Mouse (Mus musculus): ENCODE measurements at regions not wholly inside any gene's neighbourhood (a gene's known extent, or its start where the extent isn't known, plus 50 kb on each side); places are given as distances from the start of the nearest gene placed in this dataset.

GRCm38 (mm10) chr6:31995977-31996376 lies 54.1 kb upstream of the 1700012A03Rik start:
- no peak for ATAC-seq (replicated peaks; ENCODE audit: poor library complexity, severe bottlenecking)

- ATAC-seq (replicated peaks; ENCODE audit: poor library complexity, severe bottlenecking): no peak
Measured at GRCm38 (mm10) chr6:31995249-31995648, 54.8 kb upstream of the 1700012A03Rik start.

- ATAC-seq (replicated peaks; ENCODE audit: poor library complexity, severe bottlenecking): no peak
Measured at GRCm38 (mm10) chr6:31985698-31986097, 64.3 kb upstream of the 1700012A03Rik start.

DNA sequence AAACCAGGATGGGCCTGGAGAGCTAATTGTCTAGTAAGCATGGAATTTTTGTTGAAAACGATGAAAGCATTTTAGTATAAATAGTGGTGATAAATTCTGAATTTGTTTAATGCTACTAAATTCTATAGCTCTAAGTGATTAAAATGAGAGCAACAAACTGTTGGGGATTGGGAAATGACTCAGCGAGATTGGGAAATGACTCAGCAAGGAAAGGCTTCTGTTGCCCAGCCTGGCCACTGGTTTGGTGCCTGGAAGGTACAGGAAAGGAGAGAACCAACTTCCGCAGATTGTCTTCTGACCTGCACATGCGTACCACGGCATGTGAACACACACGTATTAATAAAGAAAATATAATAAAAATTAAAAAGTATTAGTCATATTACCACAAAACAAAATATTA lies 73.3 kb upstream of the 1700012A03Rik start:
- no peak for ATAC-seq (replicated peaks; ENCODE audit: poor library complexity, severe bottlenecking)

GRCm38 (mm10) chr6:31948063-31948481 lies 102.0 kb upstream of the 1700012A03Rik start:
- no peak for ATAC-seq (replicated peaks; ENCODE audit: poor library complexity, severe bottlenecking)

GRCm38 (mm10) chr6:31946572-31946971 lies 103.5 kb upstream of the 1700012A03Rik start:
- no peak for ATAC-seq (replicated peaks; ENCODE audit: poor library complexity, severe bottlenecking)

GRCm38 (mm10) chr6:31945347-31945746 lies 104.7 kb upstream of the 1700012A03Rik start:
- ATAC-seq (replicated peaks; ENCODE audit: poor library complexity, severe bottlenecking): no peak

DNA sequence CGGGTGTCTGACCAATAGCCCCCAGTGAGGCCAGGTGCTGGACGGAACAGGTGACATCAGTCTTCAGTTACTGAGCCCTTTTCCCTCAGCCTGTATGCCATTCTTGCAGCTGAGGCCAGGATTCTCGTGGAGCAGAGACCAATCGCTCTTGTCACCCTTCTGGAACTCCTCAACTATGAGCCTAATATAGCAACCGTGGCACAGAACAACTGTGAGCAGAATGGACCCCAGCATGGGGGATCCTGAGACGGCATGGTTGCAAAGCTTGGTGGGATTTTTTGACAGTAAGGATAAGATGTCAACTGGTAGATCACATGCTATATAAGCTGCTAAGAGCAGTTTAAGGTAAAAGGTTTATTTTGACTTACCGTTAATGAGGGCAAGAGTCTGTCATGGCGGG lies 105.5 kb upstream of the 1700012A03Rik start:
- ATAC-seq (replicated peaks; ENCODE audit: poor library complexity, severe bottlenecking): no peak

GRCm38 (mm10) chr6:31942696-31943095 lies 107.3 kb upstream of the 1700012A03Rik start:
- no peak for ATAC-seq (replicated peaks; ENCODE audit: poor library complexity, severe bottlenecking)

DNA sequence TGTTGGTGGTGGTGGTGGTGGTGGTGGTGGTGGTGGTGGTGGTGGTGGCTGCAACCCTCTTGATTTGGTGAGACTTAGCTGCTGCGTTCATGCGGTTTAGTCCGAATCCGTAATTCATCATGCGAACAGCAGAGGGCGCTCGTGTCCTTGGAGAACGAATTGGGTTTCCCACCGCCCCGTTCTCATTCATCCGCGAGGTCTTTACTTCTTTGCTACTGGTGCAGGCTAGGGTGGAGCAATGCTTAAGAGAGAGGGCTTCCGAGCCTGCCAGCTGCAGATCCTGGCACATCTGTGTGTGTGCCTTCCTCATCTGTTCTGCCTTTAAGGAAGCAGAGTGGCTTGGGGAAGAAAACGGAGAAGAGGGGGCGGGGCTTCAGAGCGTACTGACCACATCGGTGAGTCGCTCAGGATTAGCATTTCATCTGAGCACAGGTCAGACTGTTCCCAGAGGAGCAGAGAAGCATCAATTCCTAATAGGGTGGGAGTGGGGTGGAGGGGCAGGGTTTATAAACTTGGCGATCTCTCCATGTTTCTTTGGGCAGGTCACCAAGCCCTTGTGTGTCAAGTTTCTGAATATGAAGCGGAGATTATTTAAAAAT lies 111.7 kb upstream of the 1700012A03Rik start:
- ATAC-seq (replicated peaks; ENCODE audit: poor library complexity, severe bottlenecking): peak; percentile 67

DNA sequence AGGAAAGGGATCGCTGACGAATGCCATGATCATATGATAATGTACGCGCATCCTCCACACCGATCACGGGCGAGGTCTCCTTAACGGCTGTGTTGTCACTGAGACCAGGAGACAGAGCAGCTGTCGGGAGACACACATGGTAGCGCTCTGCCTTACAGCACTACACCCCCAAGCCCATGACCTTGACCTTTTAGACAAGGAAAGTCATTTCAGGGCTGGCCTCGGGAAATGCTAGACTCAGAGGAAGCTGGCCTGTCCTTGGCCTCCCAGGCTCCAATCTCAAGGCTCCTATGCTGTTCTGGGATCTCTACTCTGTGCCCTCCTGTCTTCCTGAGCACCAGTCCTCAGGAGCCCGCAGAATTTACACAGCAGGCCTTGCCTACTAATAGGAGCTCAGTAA lies 112.9 kb upstream of the 1700012A03Rik start:
- ATAC-seq (replicated peaks; ENCODE audit: poor library complexity, severe bottlenecking): no peak

- ATAC-seq (replicated peaks; ENCODE audit: poor library complexity, severe bottlenecking): no peak
Measured at GRCm38 (mm10) chr6:31934826-31935225, 115.2 kb upstream of the 1700012A03Rik start.

- ATAC-seq (replicated peaks; ENCODE audit: poor library complexity, severe bottlenecking): no peak
Measured at GRCm38 (mm10) chr6:31933956-31934355, 116.1 kb upstream of the 1700012A03Rik start.

DNA sequence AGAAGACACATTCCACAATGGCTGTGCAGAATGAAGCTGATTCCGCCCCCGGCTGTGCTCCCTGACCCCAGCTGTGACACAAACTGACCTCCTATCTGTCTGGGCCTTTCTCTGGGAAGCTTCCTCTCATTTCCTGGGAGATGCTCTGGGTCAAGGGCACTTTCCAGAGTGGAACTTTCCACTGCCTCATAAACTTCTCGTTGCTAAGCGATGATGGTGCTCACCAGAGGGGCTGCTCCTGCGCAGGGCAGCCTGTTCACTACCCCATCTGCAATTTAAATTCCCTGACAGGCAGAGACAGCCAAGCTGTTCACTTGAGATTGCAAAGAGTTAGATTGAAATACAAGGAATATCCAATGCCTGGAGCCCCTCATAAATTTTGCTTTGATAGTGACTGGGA lies 116.7 kb upstream of the 1700012A03Rik start:
- no peak for ATAC-seq (replicated peaks; ENCODE audit: poor library complexity, severe bottlenecking)

DNA sequence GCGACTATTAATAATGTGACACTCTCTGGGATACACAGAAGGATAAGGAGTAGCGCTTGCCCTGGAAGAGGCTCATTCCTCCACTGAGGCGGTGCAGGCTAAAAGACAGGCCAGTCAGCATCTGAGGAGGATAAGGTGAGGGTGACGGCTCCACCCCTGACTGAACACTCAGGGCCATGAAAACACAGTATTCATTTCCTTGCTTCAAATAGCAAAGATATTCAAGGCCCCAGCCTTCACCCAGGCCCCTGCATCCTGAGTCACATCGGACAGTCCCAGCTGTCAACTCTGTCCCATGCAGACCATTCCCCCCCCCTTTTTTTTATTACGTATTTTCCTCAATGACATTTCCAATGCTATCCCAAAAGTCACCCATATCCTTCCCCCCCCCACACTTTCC lies 118.9 kb upstream of the 1700012A03Rik start:
- no peak for ATAC-seq (replicated peaks; ENCODE audit: poor library complexity, severe bottlenecking)

DNA sequence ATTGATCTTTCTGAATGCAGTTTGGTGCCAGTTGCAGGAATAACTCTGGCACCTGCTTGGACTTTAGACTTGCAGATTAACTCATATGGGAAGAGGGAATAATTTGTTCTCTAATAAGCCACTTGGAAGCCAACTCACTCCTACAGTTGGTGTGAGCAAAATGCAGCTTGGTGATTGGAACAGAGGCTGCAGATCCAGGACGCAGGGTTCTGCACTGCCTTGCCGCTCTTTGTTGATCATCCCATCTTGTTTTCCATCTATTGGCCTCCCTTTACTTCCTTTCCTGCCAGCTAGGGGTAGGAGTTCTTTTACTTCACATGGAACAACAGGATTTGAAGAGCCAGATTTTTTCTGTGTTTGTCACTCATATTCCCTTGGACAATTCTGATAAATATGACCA lies 120.9 kb upstream of the 1700012A03Rik start:
- ATAC-seq (replicated peaks; ENCODE audit: poor library complexity, severe bottlenecking): no peak

DNA sequence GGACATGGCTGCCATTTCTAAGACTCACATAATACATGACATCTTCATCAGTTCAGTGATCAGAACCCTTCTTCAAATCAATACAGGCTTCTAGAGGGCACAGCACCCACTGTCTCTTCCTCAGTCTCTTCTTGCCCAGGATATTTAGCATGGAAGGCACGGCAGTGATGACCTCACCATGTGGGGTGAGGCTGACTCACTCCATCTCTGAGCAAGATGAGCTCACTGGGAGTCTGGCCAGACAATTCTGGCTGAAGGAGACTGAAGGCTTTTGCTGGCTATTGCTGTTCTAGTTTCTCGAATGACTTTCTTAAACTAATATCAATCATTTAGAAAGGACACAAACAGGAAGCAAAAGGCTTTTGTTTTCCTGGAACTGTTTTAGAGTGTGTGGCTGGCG lies 122.9 kb upstream of the 1700012A03Rik start:
- no peak for ATAC-seq (replicated peaks; ENCODE audit: poor library complexity, severe bottlenecking)

- no peak for ATAC-seq (replicated peaks; ENCODE audit: poor library complexity, severe bottlenecking)
Measured at GRCm38 (mm10) chr6:31924669-31925046, 125.4 kb upstream of the 1700012A03Rik start.

- no peak for ATAC-seq (replicated peaks; ENCODE audit: poor library complexity, severe bottlenecking)
Measured at GRCm38 (mm10) chr6:31923951-31924668, 125.9 kb upstream of the 1700012A03Rik start.

DNA sequence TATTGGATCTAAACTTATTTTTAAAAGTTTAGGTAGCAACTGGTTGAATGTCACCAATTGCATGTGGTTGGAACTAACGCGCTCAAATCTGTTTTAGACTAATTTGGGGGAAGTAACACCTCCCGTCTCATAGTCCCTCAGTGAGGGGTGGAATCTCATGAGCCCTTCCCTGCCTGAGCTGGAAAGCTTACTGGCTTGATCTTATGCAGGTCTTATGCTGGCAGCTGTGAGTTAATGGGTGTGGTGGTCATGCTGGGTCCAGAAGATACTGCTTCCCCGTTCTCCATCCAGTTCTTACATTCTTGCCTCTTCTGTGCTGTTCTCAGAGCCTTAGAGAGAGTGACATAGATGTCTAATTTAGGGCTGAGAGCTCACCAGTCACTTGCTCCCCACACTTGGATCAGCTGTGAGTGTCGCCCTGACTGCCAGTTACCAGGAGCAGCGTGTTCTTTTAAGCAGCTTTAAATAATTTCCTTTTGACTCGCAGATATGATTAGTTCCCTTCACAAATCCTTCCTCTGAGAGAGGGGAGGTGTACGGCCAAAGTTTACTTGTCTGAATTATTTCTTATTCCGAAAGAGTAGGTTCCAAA lies 128.4 kb upstream of the 1700012A03Rik start:
- no peak for ATAC-seq (replicated peaks; ENCODE audit: poor library complexity, severe bottlenecking)

DNA sequence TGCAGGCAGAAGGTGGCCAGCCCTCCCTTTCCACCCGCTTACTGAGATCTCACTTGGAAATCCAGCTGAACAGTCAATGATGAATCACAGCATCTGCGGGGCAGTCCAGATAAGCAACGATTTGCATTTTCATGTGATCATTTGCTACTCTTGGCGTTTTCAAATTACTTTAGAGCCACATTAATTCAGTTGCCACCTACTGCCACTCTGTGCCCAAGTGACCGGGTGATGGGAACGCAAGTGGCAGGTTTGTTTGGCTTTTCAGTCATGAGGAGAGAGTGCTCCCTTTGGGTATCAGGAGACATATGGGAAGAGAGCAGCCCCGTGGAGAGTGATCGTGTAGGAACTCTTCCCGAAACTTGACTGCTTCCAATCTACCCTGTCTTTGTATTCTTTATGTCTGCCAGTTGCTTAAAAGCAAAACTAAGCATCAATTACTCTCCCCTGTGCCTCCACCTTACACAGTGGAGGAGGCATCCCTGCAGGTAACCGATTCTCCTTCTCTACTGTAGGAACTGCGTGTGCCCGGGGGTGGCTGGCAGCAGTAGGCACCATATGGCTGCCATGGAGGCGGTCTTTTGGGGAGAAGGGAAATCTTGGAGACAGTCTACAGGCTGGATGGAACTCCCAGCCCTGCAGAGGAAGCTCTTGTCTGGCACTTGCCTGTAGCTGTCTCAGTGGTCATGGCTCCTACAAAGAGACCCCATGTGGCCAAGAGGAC lies 132.5 kb upstream of the 1700012A03Rik start:
- no peak for ATAC-seq (replicated peaks; ENCODE audit: poor library complexity, severe bottlenecking)
